Mouse (Mus musculus) spleen, postnatal 36 days (tissue): Measurements from ENCODE around the gene Gm20814.
"Not testable (repeated sequence)": the region's sequence is repeated elsewhere in the genome, so short reads cannot be mapped to it uniquely, and the experiment has no call there.

ENCODE experiments used
- DNase-seq, 2 experiments: peaks; one replicate each; pipeline ENCODE4 v3.0.0; 2022; ENCODE audit warnings: low spot score in 2 of 2, mixed read lengths in 1 of 2

Gm20814 gene

GRCm38 (mm10) chrY:75195556-75195955, at the start of gene Gm20814:
Gm20814 (plus strand) TSS chrY:75195856.
- DNase-seq = not testable (repeated sequence)
